Mouse (Mus musculus): ENCODE results near the gene Nkpd1. TPM values are rescaled to one million over a fixed set of nuclear protein-coding genes. Genes with fewer than 3 reads are reported as not detected.
A peak's percentile ranks its signal among the peaks of the same experiment; 100 is the strongest.

Nkpd1 gene
- polyA plus RNA-seq, 1 experiment from 2014 or later, result 0.11 TPM

GRCm38 (mm10) chr7:19498326-19498725 lies 19.3 kb upstream of the Nkpd1 start:
- H3K27me3 ChIP-seq (ENCODE audit: control insufficient read depth, insufficient read depth, low read length), result no peaks in the 10 kb centered on the region
- H3K27ac ChIP-seq (ENCODE audit: low read depth, low read length), result no peak overlapping the region
- H3K4me2 ChIP-seq (ENCODE audit: low read depth, low read length, severe bottlenecking), result no peak overlapping the region
- ATAC-seq (replicated peaks; ENCODE audit: low FRiP score), result no peak
- WGBS, result 80% methylated on average over 4 of the region's 4 CpGs
- H3K36me3 ChIP-seq (ENCODE audit: control insufficient read depth, insufficient read depth, low read length), result no peaks in the 10 kb centered on the region
- H3K9ac ChIP-seq (ENCODE audit: low read length), result no peak overlapping the region
- H3K9me3 ChIP-seq (ENCODE audit: control insufficient read depth, low read length), result no peaks in the 10 kb centered on the region
- H3K4me3 ChIP-seq (ENCODE audit: low read depth, low read length), result no peak overlapping the region
- H3K4me1 ChIP-seq (replicated peaks; ENCODE audit: control insufficient read depth, insufficient read depth, low read length), result no peaks in the 10 kb centered on the region
- no peak for DNase-seq (ENCODE audit: low spot score)

- 78% methylated on average over 12 of the region's 12 CpGs for WGBS
- Histone ChIP-seq H3K4me2 (ENCODE audit: low read depth, low read length, severe bottlenecking) (no peak overlapping the region), H3K4me3 (ENCODE audit: low read depth, low read length) (no peak overlapping the region), H3K4me1 (replicated peaks; ENCODE audit: control insufficient read depth, insufficient read depth, low read length) (no peaks in the 10 kb centered on the region), H3K36me3 (ENCODE audit: control insufficient read depth, insufficient read depth, low read length) (no peaks in the 10 kb centered on the region), H3K9me3 (ENCODE audit: control insufficient read depth, low read length) (no peaks in the 10 kb centered on the region), H3K27ac (ENCODE audit: low read depth, low read length) (no peak overlapping the region), H3K27me3 (ENCODE audit: control insufficient read depth, insufficient read depth, low read length) (no peaks in the 10 kb centered on the region), H3K9ac (ENCODE audit: low read length) (no peak overlapping the region)
- no peak for ATAC-seq (replicated peaks; ENCODE audit: low FRiP score)
- no peak for DNase-seq (ENCODE audit: low spot score)
Measured at GRCm38 (mm10) chr7:19500420-19501363, 16.9 kb upstream of the Nkpd1 start.

DNA sequence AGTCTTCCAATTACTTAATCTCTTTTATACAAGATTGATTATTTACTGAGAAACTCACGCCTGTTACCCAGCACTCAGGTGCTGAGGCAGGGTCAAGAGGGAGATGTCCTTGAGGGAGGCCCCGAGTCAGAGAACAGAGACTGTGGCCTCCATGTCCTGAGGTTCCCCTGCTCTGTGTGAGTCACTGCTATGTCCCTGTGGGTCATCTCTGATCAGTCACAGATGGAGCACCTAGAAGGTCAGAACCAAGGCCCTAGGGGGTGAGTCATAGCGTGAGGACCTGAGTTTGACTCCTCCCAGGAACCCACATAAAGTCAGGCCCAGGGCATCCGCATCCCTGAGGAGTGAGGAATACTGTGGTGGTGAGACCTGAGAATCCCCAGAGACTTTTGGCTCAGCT lies 16.0 kb upstream of the Nkpd1 start:
- Histone ChIP-seq H3K4me3 (ENCODE audit: low read depth, low read length) (no peak overlapping the region), H3K9me3 (ENCODE audit: control insufficient read depth, low read length) (no peaks in the 10 kb centered on the region), H3K9ac (ENCODE audit: low read length) (no peak overlapping the region), H3K27ac (ENCODE audit: low read depth, low read length) (no peak overlapping the region), H3K27me3 (ENCODE audit: control insufficient read depth, insufficient read depth, low read length) (no peaks in the 10 kb centered on the region), H3K4me2 (ENCODE audit: low read depth, low read length, severe bottlenecking) (no peak overlapping the region), H3K4me1 (replicated peaks; ENCODE audit: control insufficient read depth, insufficient read depth, low read length) (peaks cover 2% of the 10 kb centered on the region; the same call in 1 of the 2 replicates), H3K36me3 (ENCODE audit: control insufficient read depth, insufficient read depth, low read length) (no peaks in the 10 kb centered on the region)
- WGBS, result 79% methylated on average over 4 of the region's 4 CpGs
- ATAC-seq (replicated peaks; ENCODE audit: low FRiP score), result no peak
- no peak for DNase-seq (ENCODE audit: low spot score)

- H3K4me1 ChIP-seq (replicated peaks; ENCODE audit: control insufficient read depth, insufficient read depth, low read length), result peaks cover 9% of the 10 kb centered on the region; the same call in 1 of the 2 replicates
Measured at GRCm38 (mm10) chr7:19503481-19504068, 14.1 kb upstream of the Nkpd1 start.

GRCm38 (mm10) chr7:19506326-19506725 lies 11.3 kb upstream of the Nkpd1 start:
- no peaks in the 10 kb centered on the region for H3K36me3 ChIP-seq (ENCODE audit: control insufficient read depth, insufficient read depth, low read length)
- H3K4me3 ChIP-seq (ENCODE audit: low read depth, low read length), result no peak overlapping the region
- H3K27ac ChIP-seq (ENCODE audit: low read depth, low read length), result no peak overlapping the region
- DNase-seq (ENCODE audit: low spot score), result no peak
- H3K4me2 ChIP-seq (ENCODE audit: low read depth, low read length, severe bottlenecking), result peak overlapping the region; percentile 94
- H3K4me1 ChIP-seq (replicated peaks; ENCODE audit: control insufficient read depth, insufficient read depth, low read length), result peaks cover 12% of the 10 kb centered on the region
- H3K27me3 ChIP-seq (ENCODE audit: control insufficient read depth, insufficient read depth, low read length), result no peaks in the 10 kb centered on the region
- no peaks in the 10 kb centered on the region for H3K9me3 ChIP-seq (ENCODE audit: control insufficient read depth, low read length)
- ATAC-seq (replicated peaks; ENCODE audit: low FRiP score), result no peak
- WGBS, result 24% methylated on average over 6 of the region's 6 CpGs
- H3K9ac ChIP-seq (ENCODE audit: low read length), result no peak overlapping the region; the same call in 1 of the 2 replicates

More at GRCm38 (mm10) chr7:19503481-19504068, 14.1 kb upstream of the Nkpd1 start:
- no peak overlapping the region for H3K4me3 ChIP-seq (ENCODE audit: low read depth, low read length)
- H3K4me2 ChIP-seq (ENCODE audit: low read depth, low read length, severe bottlenecking), result no peak overlapping the region
- H3K27ac ChIP-seq (ENCODE audit: low read depth, low read length), result no peak overlapping the region
- DNase-seq (ENCODE audit: low spot score) (peak; percentile 68), ATAC-seq (replicated peaks; ENCODE audit: low FRiP score) (no peak)
- WGBS, result 43% methylated on average over 5 of the region's 5 CpGs
- H3K36me3 ChIP-seq (ENCODE audit: control insufficient read depth, insufficient read depth, low read length), result no peaks in the 10 kb centered on the region
- no peak overlapping the region for H3K9ac ChIP-seq (ENCODE audit: low read length)
- no peaks in the 10 kb centered on the region for H3K27me3 ChIP-seq (ENCODE audit: control insufficient read depth, insufficient read depth, low read length)
- H3K9me3 ChIP-seq (ENCODE audit: control insufficient read depth, low read length), result no peaks in the 10 kb centered on the region

- peak overlapping the region; percentile 37; the same call in 1 of the 2 replicates for H3K27ac ChIP-seq (ENCODE audit: low read depth, low read length)
- H3K9me3 ChIP-seq (ENCODE audit: control insufficient read depth, low read length), result no peaks in the 10 kb centered on the region
- peak overlapping the region; percentile 65 for H3K9ac ChIP-seq (ENCODE audit: low read length)
- ATAC-seq (replicated peaks; ENCODE audit: low FRiP score), result peak; percentile 28; the same call in 1 of the 2 replicates
- H3K36me3 ChIP-seq (ENCODE audit: control insufficient read depth, insufficient read depth, low read length), result no peaks in the 10 kb centered on the region
- peaks cover 12% of the 10 kb centered on the region for H3K4me1 ChIP-seq (replicated peaks; ENCODE audit: control insufficient read depth, insufficient read depth, low read length)
- H3K27me3 ChIP-seq (ENCODE audit: control insufficient read depth, insufficient read depth, low read length), result no peaks in the 10 kb centered on the region
- H3K4me3 ChIP-seq (ENCODE audit: low read depth, low read length), result peak overlapping the region; percentile 72
- DNase-seq (ENCODE audit: low spot score), result peak; percentile 89
- WGBS, result under 1% methylated on average over 56 of the region's 71 CpGs
- peak overlapping the region; percentile 94 for H3K4me2 ChIP-seq (ENCODE audit: low read depth, low read length, severe bottlenecking)
Measured at GRCm38 (mm10) chr7:19506969-19507611, 10.5 kb upstream of the Nkpd1 start.

DNA sequence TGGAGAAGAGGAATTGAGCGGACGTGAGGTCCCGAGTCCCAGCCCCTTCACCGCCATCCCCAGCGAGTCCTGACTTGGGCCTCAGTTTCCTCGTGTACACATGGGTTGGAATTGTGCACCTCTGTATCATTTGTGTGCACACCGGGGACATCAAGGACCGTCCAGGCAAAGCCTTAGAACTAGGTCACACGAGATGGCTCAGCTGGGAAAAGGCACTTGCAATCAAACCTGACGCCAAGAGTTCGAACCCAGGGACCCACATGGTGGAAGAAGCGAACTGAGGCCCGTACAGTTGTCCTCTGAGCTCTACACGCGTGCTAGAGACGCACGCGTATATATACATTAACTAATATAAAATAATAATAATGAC lies 10.0 kb upstream of the Nkpd1 start:
- Histone ChIP-seq H3K4me1 (replicated peaks; ENCODE audit: control insufficient read depth, insufficient read depth, low read length) (peaks cover 12% of the 10 kb centered on the region), H3K4me2 (ENCODE audit: low read depth, low read length, severe bottlenecking) (peak overlapping the region; percentile 94), H3K4me3 (ENCODE audit: low read depth, low read length) (peak overlapping the region; percentile 72), H3K27ac (ENCODE audit: low read depth, low read length) (no peak overlapping the region), H3K9ac (ENCODE audit: low read length) (peak overlapping the region; percentile 65), H3K36me3 (ENCODE audit: control insufficient read depth, insufficient read depth, low read length) (no peaks in the 10 kb centered on the region), H3K9me3 (ENCODE audit: control insufficient read depth, low read length) (no peaks in the 10 kb centered on the region), H3K27me3 (ENCODE audit: control insufficient read depth, insufficient read depth, low read length) (no peaks in the 10 kb centered on the region)
- DNase-seq (ENCODE audit: low spot score) (no peak), ATAC-seq (replicated peaks; ENCODE audit: low FRiP score) (no peak)
- WGBS, result 4% methylated on average over 18 of the region's 18 CpGs

DNA sequence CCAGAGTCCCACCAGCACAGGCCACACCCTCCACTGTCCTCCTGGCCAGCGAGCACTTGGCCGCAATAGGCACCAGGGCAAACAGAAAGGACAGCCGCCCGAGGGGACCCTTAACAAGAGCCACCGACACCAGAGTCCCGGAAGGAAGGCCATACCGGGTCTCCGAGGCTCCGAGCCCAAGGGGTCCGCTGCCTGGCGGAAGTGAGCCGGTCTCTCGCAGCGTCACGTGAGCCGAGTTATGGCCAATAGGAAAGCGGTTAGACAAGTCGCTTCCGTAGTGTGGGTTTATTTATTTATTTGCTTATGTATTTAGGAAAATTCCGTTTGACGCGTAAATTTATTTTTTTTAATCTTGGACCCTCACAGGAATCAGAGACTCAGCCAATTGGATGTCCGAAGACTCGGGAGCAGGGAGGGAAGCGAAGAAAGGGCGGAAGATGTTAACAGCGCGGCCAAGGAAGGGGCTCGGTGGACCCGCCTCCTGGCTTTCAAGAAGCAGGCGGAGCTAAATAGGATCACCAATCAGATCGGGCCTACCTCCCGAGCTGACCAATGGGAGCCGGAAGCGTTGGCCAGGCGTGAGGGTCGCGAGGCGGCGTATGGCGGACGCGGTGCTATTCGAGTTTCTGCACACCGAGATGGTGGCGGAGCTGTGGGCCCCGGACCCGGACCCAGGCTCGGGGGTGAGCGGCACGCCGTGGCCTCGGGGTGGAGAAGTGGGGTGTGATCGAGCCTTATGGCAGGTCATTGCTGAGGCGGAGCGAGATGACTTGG lies 9.3 kb upstream of the Nkpd1 start, which contains the start of the genes Bloc1s3 and Trappc6a:
Gene Bloc1s3, minus strand, starts transcription at position 218 of the 774 bp plus-strand sequence.
Gene Trappc6a, plus strand, starts transcription at position 246 of the 774 bp plus-strand sequence.
- H3K27me3 ChIP-seq (ENCODE audit: control insufficient read depth, insufficient read depth, low read length), result no peaks in the 10 kb centered on the region
- H3K4me2 ChIP-seq (ENCODE audit: low read depth, low read length, severe bottlenecking), result peak within 1 kb of the TSS; percentile 94
- peak within 1 kb of the TSS; percentile 72 for H3K4me3 ChIP-seq (ENCODE audit: low read depth, low read length)
- ATAC-seq (replicated peaks; ENCODE audit: low FRiP score), result peak; percentile 94
- DNase-seq (ENCODE audit: low spot score), result peak; percentile 93
- H3K9me3 ChIP-seq (ENCODE audit: control insufficient read depth, low read length), result no peaks in the 10 kb centered on the region
- peak within 1 kb of the TSS; percentile 81 for H3K9ac ChIP-seq (ENCODE audit: low read length)
- H3K36me3 ChIP-seq (ENCODE audit: control insufficient read depth, insufficient read depth, low read length), result no peaks in the 10 kb centered on the region
- peaks cover 12% of the 10 kb centered on the region for H3K4me1 ChIP-seq (replicated peaks; ENCODE audit: control insufficient read depth, insufficient read depth, low read length)
- WGBS, result under 1% methylated on average over 56 of the region's 56 CpGs
- peak within 1 kb of the TSS; percentile 74 for H3K27ac ChIP-seq (ENCODE audit: low read depth, low read length)
